Mouse (Mus musculus) CH12.LX (cell line): ENCODE results near the gene Dcst2. TPM values are rescaled to one million over a fixed set of nuclear protein-coding genes. Genes with fewer than 3 reads are reported as not detected.

Experiments
- DNase-seq: peaks from one replicate; pipeline ENCODE4 v3.0.0-alpha.2; 2013; ENCODE audit errors: extremely low read depth
- H3K27ac ChIP-seq: 2 replicates; pipeline ENCODE4 v1.5.1; 2012; ENCODE audit warnings: low read depth, mild to moderate bottlenecking, control low read depth, moderate library complexity; ENCODE audit not compliant: insufficient read depth
- H3K27me3 ChIP-seq: replicated peaks from 2 replicates; pipeline ENCODE3; 2012; ENCODE audit warnings: inconsistent platforms
- H3K36me3 ChIP-seq, 2 experiments: replicated peaks in 1 of 2; 2 replicates each; pipeline versions ENCODE3 to v1.6.1; 2012; ENCODE audit warnings: inconsistent platforms in 1 of 2, low read length in 1 of 2, mild to moderate bottlenecking in 1 of 2, mixed read lengths in 1 of 2, moderate library complexity in 1 of 2; ENCODE audit not compliant: control insufficient read depth in 1 of 2, insufficient read depth in 1 of 2
- H3K4me1 ChIP-seq, 2 experiments: 2 replicates each; pipeline ENCODE4 v1.6.1; 2012; ENCODE audit warnings: inconsistent platforms in 1 of 2, moderate library complexity in 1 of 2; ENCODE audit not compliant: insufficient read depth in 2 of 2, control insufficient read depth in 1 of 2
- H3K4me2 ChIP-seq: 2 replicates; pipeline ENCODE4 v1.6.1; 2012; ENCODE audit warnings: low read depth, mild to moderate bottlenecking, control low read depth; ENCODE audit not compliant: poor library complexity, insufficient read depth, severe bottlenecking
- H3K4me3 ChIP-seq, 3 experiments: fragments of 150-350 bp in 1 of 3; sonication (generic) in 1 of 3; replicated peaks in 1 of 3; 2 replicates each; pipeline versions ENCODE3 to v1.5.1; 2011 to 2012; ENCODE audit warnings: low read depth in 2 of 3, low read length in 2 of 3, mild to moderate bottlenecking in 2 of 3, moderate library complexity in 2 of 3, control low read depth in 1 of 3, improper control_type of control experiment in 1 of 3, inconsistent platforms in 1 of 3, mixed read lengths in 1 of 3; ENCODE audit not compliant: poor library complexity in 1 of 3
- H3K79me2 ChIP-seq: replicated peaks from 2 replicates; pipeline ENCODE4 v1.6.1; 2012; ENCODE audit warnings: mild to moderate bottlenecking, moderate library complexity; ENCODE audit not compliant: control insufficient read depth, poor library complexity, insufficient read depth, severe bottlenecking; ENCODE audit errors: extremely low read depth
- H3K9ac ChIP-seq: 2 replicates; pipeline ENCODE4 v1.6.1; 2012; ENCODE audit warnings: low read depth, mild to moderate bottlenecking, control low read depth, moderate library complexity; ENCODE audit not compliant: insufficient read depth
- H3K9me3 ChIP-seq: replicated peaks from 2 replicates; pipeline ENCODE3; 2012; ENCODE audit warnings: low read length, inconsistent platforms, mixed read lengths
- CHD2 ChIP-seq: IDR thresholded peaks from 2 replicates; pipeline ENCODE4 v1.6.1; 2011; ENCODE audit warnings: low read length, improper control_type of control experiment
- CTCF ChIP-seq, 2 experiments: IDR thresholded peaks in 1 of 2; conservative IDR thresholded peaks in 1 of 2; 2 replicates each; pipeline ENCODE4 v1.5.1; 2011 to 2012; ENCODE audit warnings: low read depth in 2 of 2, low read length in 2 of 2, improper control_type of control experiment in 1 of 2, inconsistent platforms in 1 of 2, mild to moderate bottlenecking in 1 of 2, moderate library complexity in 1 of 2
- E2F4 ChIP-seq: IDR thresholded peaks from 2 replicates; pipeline ENCODE4 v1.6.1; 2011; ENCODE audit warnings: low read depth, low read length, improper control_type of control experiment; ENCODE audit not compliant: insufficient replicate concordance
- ELF1 ChIP-seq: IDR thresholded peaks from 2 replicates; pipeline ENCODE4 v1.6.1; 2014; ENCODE audit warnings: low read depth, mild to moderate bottlenecking, inconsistent platforms, low read length, improper control_type of control experiment
- GABPA ChIP-seq: IDR thresholded peaks from 2 replicates; pipeline ENCODE4 v1.6.1; 2012; ENCODE audit warnings: low read depth, low read length, improper control_type of control experiment, inconsistent platforms; ENCODE audit not compliant: insufficient replicate concordance
- HCFC1 ChIP-seq: IDR thresholded peaks from 2 replicates; pipeline ENCODE4 v1.6.1; 2012; ENCODE audit warnings: low read depth, mild to moderate bottlenecking, inconsistent platforms, low read length, improper control_type of control experiment
- IRF4 ChIP-seq: IDR thresholded peaks from 2 replicates; pipeline ENCODE4 v1.6.1; 2014; ENCODE audit warnings: low read depth, mild to moderate bottlenecking, inconsistent platforms, low read length, improper control_type of control experiment
- JUN ChIP-seq: IDR thresholded peaks from 2 replicates; pipeline ENCODE4 v1.6.1; 2011; ENCODE audit warnings: low read depth, mild to moderate bottlenecking, low read length, improper control_type of control experiment, moderate library complexity; ENCODE audit not compliant: insufficient read depth
- JUND ChIP-seq: conservative IDR thresholded peaks from 2 replicates; pipeline ENCODE4 v1.6.1; 2011; ENCODE audit warnings: low read depth, low read length, improper control_type of control experiment
- KAT2A ChIP-seq: IDR thresholded peaks from 2 replicates; pipeline ENCODE4 v1.6.1; 2012; ENCODE audit warnings: low read length, improper control_type of control experiment, inconsistent platforms; ENCODE audit not compliant: insufficient replicate concordance
- MAX ChIP-seq: IDR thresholded peaks from 2 replicates; pipeline ENCODE4 v1.6.1; 2011; ENCODE audit warnings: low read length, improper control_type of control experiment
- MAZ ChIP-seq: IDR thresholded peaks from 2 replicates; pipeline ENCODE4 v1.6.1; 2012; ENCODE audit warnings: low read depth, mild to moderate bottlenecking, inconsistent platforms, low read length, improper control_type of control experiment, moderate library complexity
- MXI1 ChIP-seq: IDR thresholded peaks from 2 replicates; pipeline ENCODE4 v1.6.1; 2011; ENCODE audit warnings: mild to moderate bottlenecking, low read depth, low read length, improper control_type of control experiment
- MYC ChIP-seq: IDR thresholded peaks from 2 replicates; pipeline ENCODE4 v1.6.1; 2011; ENCODE audit warnings: low read depth, mild to moderate bottlenecking, improper control_type of control experiment, low read length
- NELFE ChIP-seq: IDR thresholded peaks from 2 replicates; pipeline ENCODE4 v1.6.1; 2011; ENCODE audit warnings: low read depth, low read length, improper control_type of control experiment
- NRF1 ChIP-seq: IDR thresholded peaks from 2 replicates; pipeline ENCODE4 v1.6.1; 2014; ENCODE audit warnings: low read depth, mild to moderate bottlenecking, inconsistent platforms, low read length, improper control_type of control experiment, moderate library complexity
- POLR2A ChIP-seq: IDR thresholded peaks from 2 replicates; pipeline ENCODE4 v1.6.1; 2011; ENCODE audit warnings: low read depth, mild to moderate bottlenecking, improper control_type of control experiment, low read length
- POLR2AphosphoS2 ChIP-seq: IDR thresholded peaks from 2 replicates; pipeline ENCODE4 v1.6.1; 2011; ENCODE audit warnings: low read depth, low read length, improper control_type of control experiment
- RCOR1 ChIP-seq: conservative IDR thresholded peaks from 2 replicates; pipeline ENCODE4 v1.6.1; 2012; ENCODE audit warnings: low read depth, mild to moderate bottlenecking, inconsistent platforms, low read length, improper control_type of control experiment
- SIN3A ChIP-seq: IDR thresholded peaks from 2 replicates; pipeline ENCODE4 v1.6.1; 2012; ENCODE audit warnings: low read length, improper control_type of control experiment, inconsistent platforms
- SMC3 ChIP-seq: IDR thresholded peaks from 2 replicates; pipeline ENCODE4 v1.6.1; 2011; ENCODE audit warnings: low read depth, low read length, improper control_type of control experiment
- TBP ChIP-seq: conservative IDR thresholded peaks from 2 replicates; pipeline ENCODE4 v1.6.1; 2011; ENCODE audit warnings: low read depth, low read length, improper control_type of control experiment
- TCF12 ChIP-seq: IDR thresholded peaks from 2 replicates; pipeline ENCODE4 v1.6.1; 2014; ENCODE audit warnings: low read depth, mild to moderate bottlenecking, inconsistent platforms, low read length, improper control_type of control experiment
- USF1 ChIP-seq: IDR thresholded peaks from 2 replicates; pipeline ENCODE4 v1.6.1; 2014; ENCODE audit warnings: low read depth, mild to moderate bottlenecking, inconsistent platforms, low read length, improper control_type of control experiment
- USF2 ChIP-seq: conservative IDR thresholded peaks from 2 replicates; pipeline ENCODE4 v1.6.1; 2011; ENCODE audit warnings: low read depth, low read length, improper control_type of control experiment
- ZC3H11A ChIP-seq: IDR thresholded peaks from 2 replicates; pipeline ENCODE4 v1.6.1; 2012; ENCODE audit warnings: low read depth, mild to moderate bottlenecking, inconsistent platforms, low read length, improper control_type of control experiment
- ZMIZ1 ChIP-seq: IDR thresholded peaks from 2 replicates; pipeline ENCODE4 v1.6.1; 2012; ENCODE audit warnings: low read depth, mild to moderate bottlenecking, inconsistent platforms, low read length, improper control_type of control experiment
- ZNF384 ChIP-seq: IDR thresholded peaks from 2 replicates; pipeline ENCODE4 v1.6.1; 2012; ENCODE audit warnings: low read depth, low read length, improper control_type of control experiment, inconsistent platforms
- dilution Hi-C: fragments of 300-500 bp; cut with MboI; formaldehyde crosslinking; loops from 2 replicates; pipeline ENCODE4 v1.14.3; 2020; ENCODE audit warnings: low sequenced_read_pairs; ENCODE audit not compliant: extremely low pct_unique_long_range_greater_than_20kb, extremely low pct_ligation_motif_present
- in situ Hi-C: fragments of 300-500 bp; cut with MboI; formaldehyde crosslinking; loops from 3 replicates; pipeline ENCODE4 v1.14.3; 2019; ENCODE audit warnings: low sequenced_read_pairs, low pct_ligation_motif_present, low pct_unique_long_range_greater_than_20kb, mixed read lengths
- polyA plus RNA-seq: library from polyadenylated mRNA; unstranded; fragments of >175 nt; gene quantifications from 2 replicates; pipeline ENCODE4 v1.2.1, GENCODE M21; 2012; ENCODE audit warnings: low read depth; ENCODE audit not compliant: insufficient read length
- total RNA-seq, 2 experiments: library from RNA; depleted of rRNA; stranded (reverse); fragments of 300-350 nt in 1 of 2; fragments of >200 nt in 1 of 2; gene quantifications; 2 replicates each; pipeline ENCODE4 v1.2.3; 2012 to 2014

The Dcst2 gene
- total and polyA plus RNA-seq, 3 experiments = 0.10 TPM; not detected in 2

DNA sequence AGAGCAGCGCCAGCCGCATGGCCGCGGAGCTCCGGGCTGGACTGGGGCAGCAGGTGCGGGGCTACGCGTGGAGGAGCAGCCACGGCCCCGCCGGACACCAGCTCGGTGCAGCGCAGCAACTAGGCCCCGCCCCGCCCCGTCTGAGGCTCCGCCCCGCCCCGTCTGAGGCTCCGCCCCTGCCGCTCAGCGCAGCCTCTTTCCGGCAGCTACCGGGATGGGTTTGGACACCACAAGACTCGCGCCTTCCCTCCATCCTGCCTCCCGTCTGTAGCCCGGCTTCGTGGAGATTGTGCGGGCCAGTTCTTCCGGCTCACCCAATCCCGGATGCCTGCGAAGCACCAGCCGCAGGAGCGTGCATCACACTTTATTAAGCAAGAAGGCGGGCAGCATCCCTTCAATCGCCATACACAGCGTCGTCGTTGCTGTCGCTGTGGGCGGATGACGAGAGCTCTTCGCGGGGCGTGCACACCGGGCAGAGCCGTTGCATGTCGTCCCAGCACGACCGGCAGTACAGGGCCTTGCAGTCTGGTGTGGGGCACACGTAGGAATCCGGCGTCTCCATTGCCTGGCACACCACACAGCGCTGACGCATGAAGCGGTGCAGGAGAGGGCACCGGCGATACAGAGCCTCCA lies 11.8 kb upstream of the Dcst2 start, which contains the start of gene Adam15:
Gene Adam15, minus strand, starts transcription at position 128 of the 633 bp plus-strand sequence.
- Histone ChIP-seq H3K27ac (no peak within 1 kb of the TSS), H3K27me3 (no peaks in the 10 kb centered on the region), H3K4me1 (peaks cover 3 to 41% of the 10 kb centered on the region in 2 experiments; a peak in 3 of 4 replicates), H3K36me3 (peaks cover 3 to 25% of the 10 kb centered on the region in 2 experiments), H3K9ac (peak within 1 kb of the TSS; percentile 42; the same call in 1 of the 2 replicates), H3K9me3 (no peaks in the 10 kb centered on the region), H3K4me2 (peak within 1 kb of the TSS; percentile 75), H3K4me3 (peak within 1 kb of the TSS; percentile 63 to 74 (median 67)), H3K79me2 (no peaks in the 10 kb centered on the region)
- peak; percentile 68 for DNase-seq
- dilution Hi-C loops (no loop called here), in situ Hi-C loops (loop anchor here (5.0 to 25.0 kb wide), 3 partner anchors 137 to 412 kb away; partner anchors contain the start of genes Chrnb2 and Ube2q1)
- TF ChIP-seq USF1 (no peak), CHD2 (no peak), GABPA (no peak), TBP (no peak), ZC3H11A (no peak), ZNF384 (no peak), ELF1 (peak; percentile 64; the same call in 1 of the 2 replicates), POLR2A (peak; percentile 78), KAT2A (no peak), ZMIZ1 (peak; percentile 63; the same call in 1 of the 2 replicates), E2F4 (no peak), POLR2AphosphoS2 (0 out of 2 replicates have a peak, but pooled peaks have one; percentile 35), TCF12 (0 out of 2 replicates have a peak, but pooled peaks have one; percentile 23), NELFE (peak; percentile 78), SIN3A (peak; percentile 61), NRF1 (peak; percentile 67), RCOR1 (no peak), MYC (0 out of 2 replicates have a peak, but pooled peaks have one; percentile 27), IRF4 (peak; percentile 25; the same call in 1 of the 2 replicates), HCFC1 (peak; percentile 52), SMC3 (no peak), JUN (no peak), CTCF (conservative IDR thresholded peaks at IDR 0.05 in 1 of 2, IDR thresholded peaks at IDR 0.05 in 1 of 2; ENCODE audit: low read depth in 2 of 2, low read length in 2 of 2) (no peak), MAZ (0 out of 2 replicates have a peak, but pooled peaks have one; percentile 44), USF2 (no peak), MXI1 (0 out of 2 replicates have a peak, but pooled peaks have one; percentile 44), JUND (no peak), MAX (peak; percentile 78)
